Mouse (Mus musculus): ENCODE measurements at regions not wholly inside any gene's neighbourhood (a gene's known extent, or its start where the extent isn't known, plus 50 kb on each side); places are given as distances from the start of the nearest gene placed in this dataset.

DNA sequence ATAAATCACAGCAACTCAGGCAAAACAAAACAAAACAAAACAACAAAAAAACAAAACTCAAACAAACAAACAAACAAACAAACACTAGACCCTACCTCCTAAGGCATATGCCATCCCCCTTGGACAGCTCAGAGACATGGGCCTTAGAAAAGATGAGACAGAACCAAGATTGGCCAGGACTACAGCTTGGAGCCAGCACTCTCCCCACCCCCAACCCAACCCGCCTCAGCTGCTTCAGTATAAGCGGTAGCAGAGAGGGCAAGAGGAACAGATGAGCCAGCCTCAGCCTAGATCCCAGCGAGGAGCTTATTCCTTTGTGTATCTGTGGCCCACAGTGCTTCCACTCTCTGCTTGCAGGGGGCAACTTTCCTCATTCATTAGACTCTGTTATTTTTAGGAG is 105.2 kb upstream of the Ywhaq start:
- Histone ChIP-seq H3K4me1 (ENCODE audit: control insufficient read depth, insufficient read depth, low read length) (no peaks in the 10 kb centered on the region), H3K4me3 (replicated peaks; ENCODE audit: extremely low read depth, low read depth, low read length) (no peak overlapping the region)
- 53% methylated on average over 3 of the region's 3 CpGs for WGBS
- no peak for DNase-seq
- no peak for TF ChIP-seq POLR2A (IDR thresholded peaks at IDR 0.05; ENCODE audit: borderline replicate concordance, extremely low read depth, low read depth, low read length)
- no peak for TF ChIP-seq CTCF (IDR thresholded peaks at IDR 0.05; ENCODE audit: insufficient read depth, low read length)

GRCm38 (mm10) chr12:21519058-21519457 is 101.6 kb upstream of the Ywhaq start:
- 51% methylated on average over 3 of the region's 3 CpGs for WGBS
- no peak for DNase-seq
- Histone ChIP-seq H3K4me1 (ENCODE audit: control insufficient read depth, insufficient read depth, low read length) (no peaks in the 10 kb centered on the region), H3K4me3 (replicated peaks; ENCODE audit: extremely low read depth, low read depth, low read length) (no peak overlapping the region)
- no peak for TF ChIP-seq CTCF (IDR thresholded peaks at IDR 0.05; ENCODE audit: insufficient read depth, low read length)
- no peak for TF ChIP-seq POLR2A (IDR thresholded peaks at IDR 0.05; ENCODE audit: borderline replicate concordance, extremely low read depth, low read depth, low read length)

DNA sequence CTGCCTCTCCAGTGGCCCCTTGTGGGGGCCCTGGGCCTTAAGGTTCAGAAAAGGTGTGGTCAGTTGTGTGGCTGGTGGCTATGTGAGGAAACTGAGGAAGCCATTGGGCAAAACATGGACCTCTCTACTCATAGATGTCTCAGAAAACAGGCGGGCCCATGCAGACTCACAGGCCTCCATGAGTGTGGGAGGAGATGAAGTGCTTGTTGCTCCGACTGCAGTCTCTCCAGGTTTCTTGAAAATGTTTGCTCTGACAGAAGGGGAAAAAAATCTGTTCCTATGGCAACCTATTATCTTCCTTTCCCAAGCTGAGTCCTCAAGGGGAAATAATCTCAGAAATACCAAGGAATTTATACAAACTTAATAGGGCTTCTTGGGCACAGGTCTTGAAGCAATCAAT is 95.3 kb upstream of the Ywhaq start:
- Histone ChIP-seq H3K4me3 (replicated peaks; ENCODE audit: extremely low read depth, low read depth, low read length) (no peak overlapping the region), H3K4me1 (ENCODE audit: control insufficient read depth, insufficient read depth, low read length) (no peaks in the 10 kb centered on the region)
- TF ChIP-seq CTCF (IDR thresholded peaks at IDR 0.05; ENCODE audit: insufficient read depth, low read length) = no peak
- TF ChIP-seq POLR2A (IDR thresholded peaks at IDR 0.05; ENCODE audit: borderline replicate concordance, extremely low read depth, low read depth, low read length) = no peak
- DNase-seq = no peak
- WGBS = 61% methylated on average over 2 of the region's 2 CpGs

DNA sequence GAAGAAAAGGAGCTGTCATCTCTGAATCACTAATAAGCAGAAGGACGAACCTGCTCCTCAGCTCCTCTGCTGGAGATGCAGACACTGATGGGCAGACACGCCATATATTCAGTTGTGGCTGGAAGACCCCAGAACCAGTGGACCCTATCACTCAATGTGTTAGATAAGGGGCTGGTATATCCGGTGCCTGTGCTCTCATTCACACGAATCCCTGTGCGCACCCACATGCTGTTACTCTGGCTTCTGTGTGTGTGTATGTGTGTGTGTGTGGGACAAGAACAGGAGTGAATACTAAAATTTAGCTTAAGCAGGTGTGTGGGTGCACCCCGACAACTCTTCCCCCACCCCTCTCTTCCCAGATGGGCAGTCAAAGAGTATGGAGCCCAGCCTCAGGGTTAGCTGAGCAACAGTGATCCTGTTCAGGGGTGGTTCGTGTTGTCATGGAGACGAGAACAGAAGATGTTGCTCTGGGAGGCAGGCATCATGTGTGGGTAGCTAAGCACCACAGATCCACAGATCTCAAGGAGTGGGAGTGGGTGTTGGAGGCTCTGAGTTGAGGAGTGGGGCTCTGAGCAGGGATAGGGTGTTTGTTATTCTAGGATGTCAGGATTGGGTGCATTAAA is 93.7 kb upstream of the Ywhaq start:
- DNase-seq = no peak
- TF ChIP-seq POLR2A (IDR thresholded peaks at IDR 0.05; ENCODE audit: borderline replicate concordance, extremely low read depth, low read depth, low read length) = no peak
- no peak for TF ChIP-seq CTCF (IDR thresholded peaks at IDR 0.05; ENCODE audit: insufficient read depth, low read length)
- no peak overlapping the region for H3K4me3 ChIP-seq (replicated peaks; ENCODE audit: extremely low read depth, low read depth, low read length)
- no peaks in the 10 kb centered on the region for H3K4me1 ChIP-seq (ENCODE audit: control insufficient read depth, insufficient read depth, low read length)
- WGBS = 83% methylated on average over 8 of the region's 8 CpGs

DNA sequence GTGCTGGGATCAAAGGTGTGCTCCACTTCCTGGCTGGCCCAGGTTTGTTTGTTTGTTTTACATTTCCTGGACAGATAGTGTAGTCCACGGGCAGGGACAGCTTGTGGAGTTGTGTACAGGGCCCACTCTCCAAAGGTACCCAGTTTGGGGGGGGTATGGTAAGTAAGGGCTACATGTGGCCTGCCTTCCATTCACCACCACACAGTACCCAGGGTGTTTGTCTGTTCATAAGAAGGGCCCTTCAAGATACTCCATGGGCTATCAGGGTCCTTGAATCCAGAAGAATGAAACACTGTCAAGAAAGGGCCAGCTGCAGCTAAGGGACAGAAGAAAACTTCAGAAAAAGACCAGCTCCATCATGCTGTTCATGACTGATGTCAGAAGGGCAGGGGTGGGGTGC is 89.6 kb upstream of the Ywhaq start:
- TF ChIP-seq POLR2A (IDR thresholded peaks at IDR 0.05; ENCODE audit: borderline replicate concordance, extremely low read depth, low read depth, low read length) (no peak), CTCF (IDR thresholded peaks at IDR 0.05; ENCODE audit: insufficient read depth, low read length) (no peak)
- WGBS = 21% methylated on average over 1 of the region's 1 CpGs
- H3K4me3 ChIP-seq (replicated peaks; ENCODE audit: extremely low read depth, low read depth, low read length) = no peak overlapping the region
- no peak for DNase-seq
- no peaks in the 10 kb centered on the region for H3K4me1 ChIP-seq (ENCODE audit: control insufficient read depth, insufficient read depth, low read length)

- DNase-seq = no peak
- H3K4me3 ChIP-seq (replicated peaks; ENCODE audit: extremely low read depth, low read depth, low read length) = no peak overlapping the region
- no peak for TF ChIP-seq POLR2A (IDR thresholded peaks at IDR 0.05; ENCODE audit: borderline replicate concordance, extremely low read depth, low read depth, low read length)
- no peak for TF ChIP-seq CTCF (IDR thresholded peaks at IDR 0.05; ENCODE audit: insufficient read depth, low read length)
- H3K4me1 ChIP-seq (ENCODE audit: control insufficient read depth, insufficient read depth, low read length) = no peaks in the 10 kb centered on the region
- WGBS = 74% methylated on average over 6 of the region's 6 CpGs
Measured at GRCm38 (mm10) chr12:21505731-21506368, 88.4 kb upstream of the Ywhaq start.

GRCm38 (mm10) chr12:21503250-21503649 is 85.8 kb upstream of the Ywhaq start:
- TF ChIP-seq POLR2A (IDR thresholded peaks at IDR 0.05; ENCODE audit: borderline replicate concordance, extremely low read depth, low read depth, low read length) (no peak), CTCF (IDR thresholded peaks at IDR 0.05; ENCODE audit: insufficient read depth, low read length) (no peak)
- WGBS = 74% methylated on average over 4 of the region's 4 CpGs
- Histone ChIP-seq H3K4me1 (ENCODE audit: control insufficient read depth, insufficient read depth, low read length) (no peaks in the 10 kb centered on the region), H3K4me3 (replicated peaks; ENCODE audit: extremely low read depth, low read depth, low read length) (no peak overlapping the region)
- no peak for DNase-seq

GRCm38 (mm10) chr12:21496974-21497373 is 79.5 kb upstream of the Ywhaq start:
- H3K4me1 ChIP-seq (ENCODE audit: control insufficient read depth, insufficient read depth, low read length) = no peaks in the 10 kb centered on the region
- no peak for DNase-seq
- WGBS = 80% methylated on average over 5 of the region's 5 CpGs
- no peak overlapping the region for H3K4me3 ChIP-seq (replicated peaks; ENCODE audit: extremely low read depth, low read depth, low read length)
- TF ChIP-seq CTCF (IDR thresholded peaks at IDR 0.05; ENCODE audit: insufficient read depth, low read length) = no peak
- TF ChIP-seq POLR2A (IDR thresholded peaks at IDR 0.05; ENCODE audit: borderline replicate concordance, extremely low read depth, low read depth, low read length) = no peak

DNA sequence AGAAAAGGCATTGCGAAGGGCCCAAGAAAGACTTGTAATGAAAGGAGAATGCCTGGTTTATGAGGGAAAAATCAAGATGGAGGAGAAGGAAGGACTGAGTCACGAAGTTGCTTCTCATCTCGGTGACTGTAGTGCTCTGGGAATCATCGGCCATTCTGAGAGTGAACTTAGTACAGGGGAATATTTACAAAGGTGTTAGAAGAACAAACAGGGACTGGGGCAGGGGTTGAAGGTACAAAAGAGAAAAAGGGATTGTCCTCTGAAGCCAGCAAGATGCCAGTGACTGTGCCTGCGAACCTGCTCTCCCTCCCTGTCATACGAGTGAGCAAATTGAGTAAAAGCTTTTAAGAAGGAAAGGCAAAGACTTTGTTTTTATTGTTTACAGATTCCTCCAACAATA is 78.1 kb upstream of the Ywhaq start:
- TF ChIP-seq POLR2A (IDR thresholded peaks at IDR 0.05; ENCODE audit: borderline replicate concordance, extremely low read depth, low read depth, low read length) (no peak), CTCF (IDR thresholded peaks at IDR 0.05; ENCODE audit: insufficient read depth, low read length) (no peak)
- H3K4me1 ChIP-seq (ENCODE audit: control insufficient read depth, insufficient read depth, low read length) = no peaks in the 10 kb centered on the region
- no peak for DNase-seq
- no peak overlapping the region for H3K4me3 ChIP-seq (replicated peaks; ENCODE audit: extremely low read depth, low read depth, low read length)
- 77% methylated on average over 6 of the region's 6 CpGs for WGBS

DNA sequence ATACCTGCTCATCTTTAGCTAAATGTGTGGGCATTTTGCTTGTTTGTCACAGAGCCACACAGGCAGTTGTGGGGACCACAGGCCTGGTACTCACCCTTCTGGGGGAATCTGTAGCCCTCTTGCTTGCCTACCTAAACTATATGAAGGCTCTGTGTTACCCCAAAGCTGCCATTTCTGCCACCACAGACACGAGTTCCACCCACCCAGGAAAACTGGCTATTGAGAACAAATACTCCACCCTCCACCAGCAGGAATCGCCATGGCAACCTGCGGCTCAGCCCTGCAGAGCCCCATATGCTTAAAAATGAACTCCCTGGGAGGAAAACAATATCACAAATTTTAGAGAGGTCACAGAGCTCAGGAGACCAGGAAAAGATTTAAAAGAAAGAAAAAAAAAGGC is 76.0 kb upstream of the Ywhaq start:
- no peak overlapping the region for H3K4me3 ChIP-seq (replicated peaks; ENCODE audit: extremely low read depth, low read depth, low read length)
- no peak for DNase-seq
- TF ChIP-seq CTCF (IDR thresholded peaks at IDR 0.05; ENCODE audit: insufficient read depth, low read length) (no peak), POLR2A (IDR thresholded peaks at IDR 0.05; ENCODE audit: borderline replicate concordance, extremely low read depth, low read depth, low read length) (no peak)
- no peaks in the 10 kb centered on the region for H3K4me1 ChIP-seq (ENCODE audit: control insufficient read depth, insufficient read depth, low read length)
- WGBS = 53% methylated on average over 3 of the region's 3 CpGs

Measured in lung, adult 2 months (tissue).